Mouse (Mus musculus) adipocyte (in vitro differentiated cells): ENCODE measurements around the gene Ltc4s.
A peak's percentile ranks its signal among the peaks of the same experiment; 100 is the strongest.

Source experiments
- DNase-seq: peaks from one replicate; pipeline ENCODE4 v3.0.0-alpha.2; 2016; ENCODE audit warnings: low spot score

Ltc4s gene

DNA sequence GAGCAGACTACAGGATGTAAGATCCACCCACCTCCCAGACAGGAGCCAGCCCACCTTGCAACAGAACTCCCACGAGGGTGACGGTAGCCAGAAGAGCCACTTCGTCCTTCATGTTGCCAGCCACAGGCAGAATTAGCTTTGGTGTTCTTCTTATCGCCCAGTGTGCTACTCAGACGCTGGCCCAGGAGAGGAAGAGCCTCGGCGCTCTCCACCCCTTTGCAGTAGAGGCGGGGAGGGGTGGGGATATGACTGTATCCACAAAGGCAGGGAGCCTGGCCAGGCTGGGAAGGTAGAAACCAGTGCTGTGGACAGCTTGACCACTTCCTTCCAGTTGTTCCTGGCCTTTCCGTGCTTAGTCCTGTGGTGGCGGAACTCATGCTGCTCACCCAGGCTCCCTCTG, at the start of gene Ltc4s:
Gene Ltc4s (minus strand): TSS at position 293 of the 400 bp plus-strand sequence.
- peak; percentile 56 for DNase-seq

- no peak for DNase-seq
These were observed 48.0 kb upstream of the Ltc4s start for GRCm38 (mm10) chr11:50286428-50286827.

DNA sequence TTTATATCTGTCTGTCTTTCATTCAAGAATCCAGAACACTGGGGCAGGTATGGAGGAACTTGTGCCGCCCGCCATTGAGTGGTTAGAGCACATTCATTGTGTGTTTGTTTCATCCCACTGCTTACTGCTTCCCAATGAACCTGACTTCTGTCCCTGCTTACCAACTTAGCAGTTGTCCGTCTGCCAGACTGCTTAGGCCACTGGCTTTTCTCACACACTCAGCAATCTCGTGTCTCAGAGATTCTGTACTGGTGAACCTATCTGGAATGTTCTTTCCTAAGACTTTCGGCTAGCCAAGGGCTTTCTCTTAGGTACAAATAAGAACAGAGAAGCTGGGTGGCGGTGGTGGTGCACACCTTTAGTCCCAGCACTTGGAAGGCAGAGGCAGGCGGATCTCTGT, 47.3 kb upstream of the Ltc4s start:
- DNase-seq = peak; percentile 33

DNA sequence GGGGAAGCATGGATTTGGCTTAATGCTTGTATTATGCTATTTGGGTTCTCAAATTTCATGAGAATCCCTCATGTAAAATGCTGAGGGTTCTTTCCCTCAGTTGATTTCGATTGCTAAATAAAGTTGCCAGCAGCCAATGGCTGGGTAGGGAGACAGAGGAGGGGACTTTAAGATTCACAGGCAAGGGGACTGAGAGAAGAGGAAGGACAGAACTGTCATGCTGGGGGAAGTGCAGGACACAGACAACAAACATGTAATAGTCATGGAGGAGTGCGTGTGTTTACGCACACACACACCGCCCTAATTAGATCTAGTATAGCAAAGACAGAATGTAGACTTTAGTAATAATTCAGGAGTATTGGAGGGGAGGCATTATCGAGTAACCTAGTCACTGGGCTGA, 46.8 kb upstream of the Ltc4s start:
- DNase-seq = no peak

DNA sequence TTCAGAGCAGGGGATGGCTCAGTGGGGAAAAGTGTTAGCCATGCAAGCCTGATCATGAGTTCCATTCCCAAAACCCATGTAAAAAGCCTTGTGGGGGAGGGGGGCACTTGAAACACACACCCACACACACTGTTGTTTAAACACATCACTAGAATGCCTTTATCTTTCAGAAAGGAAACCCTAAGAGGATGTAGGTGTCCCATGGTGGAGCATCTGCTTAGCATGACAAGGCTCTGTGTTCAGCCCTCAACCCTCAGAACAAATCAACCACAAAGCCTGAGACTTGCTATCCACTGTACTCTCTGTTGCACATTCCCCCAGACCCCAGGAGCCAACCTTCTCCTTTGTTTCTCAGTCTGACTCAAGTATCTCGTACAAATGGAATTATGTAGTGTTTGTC, 41.6 kb upstream of the Ltc4s start:
- no peak for DNase-seq

DNA sequence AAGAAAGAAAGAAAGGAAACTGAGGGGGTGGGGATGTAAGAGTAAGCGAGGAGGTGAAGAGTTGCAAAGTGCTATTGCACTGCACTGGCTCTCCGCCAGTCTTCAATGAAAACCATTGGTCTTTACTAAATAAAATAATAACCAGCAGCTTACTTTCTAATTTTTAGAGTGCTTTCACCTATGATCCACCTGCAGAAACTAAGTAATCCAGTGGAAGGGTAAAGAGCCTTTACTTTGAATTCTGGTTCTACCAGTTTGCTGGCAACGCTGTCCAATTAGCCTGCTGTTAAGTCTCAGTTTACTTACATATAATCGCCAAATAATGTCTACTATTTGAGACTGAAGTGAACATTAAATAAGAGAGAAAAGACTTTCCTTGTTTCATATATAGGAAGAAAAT, 40.6 kb upstream of the Ltc4s start:
- DNase-seq = peak; percentile 30

- DNase-seq = no peak
These were observed 39.3 kb upstream of the Ltc4s start for GRCm38 (mm10) chr11:50277706-50278105.

- DNase-seq = no peak
These were observed 38.6 kb upstream of the Ltc4s start for GRCm38 (mm10) chr11:50277025-50277424.

GRCm38 (mm10) chr11:50275568-50276151, 37.2 kb upstream of the Ltc4s start:
- DNase-seq = peak; percentile 48

GRCm38 (mm10) chr11:50275077-50275476, 36.7 kb upstream of the Ltc4s start:
- DNase-seq = no peak

DNA sequence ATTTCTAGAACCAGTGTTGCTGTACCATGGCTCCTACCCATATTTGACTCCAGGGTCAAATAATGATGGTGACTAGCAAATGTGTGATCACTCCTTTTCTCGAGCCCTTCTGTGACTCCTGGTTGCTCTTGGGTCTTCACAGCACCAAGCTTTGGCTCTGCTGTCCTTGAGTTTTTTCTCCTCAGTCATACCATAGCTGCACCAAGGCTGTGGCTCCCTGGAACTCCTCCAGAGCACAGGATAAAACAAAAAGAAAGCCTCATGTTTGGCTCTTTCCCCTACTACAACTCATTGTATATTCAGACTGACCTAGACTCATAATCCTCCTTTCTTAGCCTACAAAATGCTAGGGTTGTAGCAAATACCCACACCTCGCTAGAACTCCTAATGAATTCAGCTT, 34.4 kb upstream of the Ltc4s start:
- no peak for DNase-seq

GRCm38 (mm10) chr11:50269885-50270284, 31.5 kb upstream of the Ltc4s start:
- DNase-seq = no peak

DNA sequence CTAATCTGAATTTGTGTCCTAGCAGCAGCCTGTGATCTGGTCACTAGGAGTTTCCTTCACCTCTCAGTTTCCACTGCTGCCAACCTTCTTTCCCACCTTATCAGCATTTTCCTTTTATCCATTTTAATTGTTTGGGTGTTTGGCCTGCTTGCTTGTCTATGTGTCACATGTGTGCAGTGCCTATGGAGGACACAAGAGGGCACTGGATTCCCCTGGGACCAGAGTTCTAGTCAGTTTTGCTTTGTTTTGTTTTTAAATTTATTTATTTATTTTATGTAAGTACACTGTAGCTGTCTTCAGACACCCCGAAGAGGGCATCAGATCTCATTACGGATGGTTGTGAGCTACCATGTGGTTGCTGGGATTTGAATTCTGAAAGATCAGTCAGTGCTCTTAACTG, 30.7 kb upstream of the Ltc4s start:
- DNase-seq = peak; percentile 53

DNA sequence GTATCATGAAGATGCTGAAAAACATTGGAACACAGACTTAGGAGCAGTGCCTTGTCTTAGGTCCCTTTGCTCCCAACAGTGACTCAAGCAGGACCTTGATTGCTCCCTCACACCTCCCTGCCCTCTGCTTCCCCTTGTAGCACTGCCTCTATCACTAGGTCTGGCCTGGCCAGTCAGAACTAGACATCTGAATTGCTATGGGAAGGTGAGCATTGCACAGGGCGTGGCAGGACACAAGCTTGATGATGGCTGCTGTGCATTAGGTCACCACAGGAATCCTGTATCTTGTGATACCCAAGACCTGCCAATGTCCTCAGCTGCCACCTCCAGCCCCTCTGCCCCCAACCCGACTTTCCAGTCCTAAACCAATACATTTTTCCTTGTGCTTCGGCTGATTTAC, 28.6 kb upstream of the Ltc4s start:
- DNase-seq = no peak

- DNase-seq = peak; percentile 83
These were observed 27.5 kb upstream of the Ltc4s start for GRCm38 (mm10) chr11:50265931-50266330.

DNA sequence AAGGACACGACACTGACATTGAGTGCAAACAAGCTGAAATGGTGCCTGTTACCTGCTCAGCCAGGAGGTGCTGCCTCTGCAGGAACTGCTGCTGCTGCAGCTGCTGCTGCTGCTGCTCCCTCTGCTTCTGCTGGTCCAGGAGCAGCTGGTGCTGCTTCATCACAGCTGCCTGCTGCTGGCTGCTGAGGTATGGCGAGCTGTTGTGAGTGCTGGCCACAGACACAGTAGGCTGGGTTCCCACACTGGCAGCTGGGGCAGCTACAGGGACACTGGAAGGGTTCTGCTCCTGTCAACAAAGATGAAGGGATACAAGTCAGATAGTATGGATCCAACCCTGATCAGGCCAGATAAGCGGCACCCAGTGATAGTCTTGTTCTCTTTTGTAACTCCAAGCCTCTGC, 24.8 kb upstream of the Ltc4s start:
- DNase-seq = no peak

DNA sequence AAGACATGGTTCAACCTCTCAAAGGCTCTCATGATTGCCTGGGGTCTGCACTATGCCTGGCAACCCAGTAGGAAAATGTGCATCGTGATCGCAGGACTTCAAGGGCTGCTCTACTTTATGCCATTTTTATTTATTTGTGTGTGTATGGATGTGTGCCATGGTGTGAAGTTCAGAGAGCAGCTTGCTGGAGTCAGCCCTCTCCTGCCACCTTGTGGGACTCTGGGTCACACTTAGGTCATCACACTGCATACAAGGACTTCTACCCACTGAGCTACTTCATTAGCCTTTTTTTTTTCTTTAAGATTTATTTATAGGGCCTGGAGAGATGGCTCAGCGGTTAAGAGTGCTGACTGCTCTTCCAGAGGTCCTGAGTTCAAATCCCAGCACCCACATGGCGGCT, 23.6 kb upstream of the Ltc4s start:
- DNase-seq = peak; percentile 57

GRCm38 (mm10) chr11:50258310-50258709, 19.9 kb upstream of the Ltc4s start:
- no peak for DNase-seq

GRCm38 (mm10) chr11:50256615-50257014, 18.2 kb upstream of the Ltc4s start:
- peak; percentile 45 for DNase-seq

- no peak for DNase-seq
These were observed 15.7 kb upstream of the Ltc4s start for GRCm38 (mm10) chr11:50254010-50254580.

GRCm38 (mm10) chr11:50253393-50253792, 15.0 kb upstream of the Ltc4s start:
- DNase-seq = no peak

- DNase-seq = no peak
These were observed 14.4 kb upstream of the Ltc4s start for GRCm38 (mm10) chr11:50252684-50253265.

DNA sequence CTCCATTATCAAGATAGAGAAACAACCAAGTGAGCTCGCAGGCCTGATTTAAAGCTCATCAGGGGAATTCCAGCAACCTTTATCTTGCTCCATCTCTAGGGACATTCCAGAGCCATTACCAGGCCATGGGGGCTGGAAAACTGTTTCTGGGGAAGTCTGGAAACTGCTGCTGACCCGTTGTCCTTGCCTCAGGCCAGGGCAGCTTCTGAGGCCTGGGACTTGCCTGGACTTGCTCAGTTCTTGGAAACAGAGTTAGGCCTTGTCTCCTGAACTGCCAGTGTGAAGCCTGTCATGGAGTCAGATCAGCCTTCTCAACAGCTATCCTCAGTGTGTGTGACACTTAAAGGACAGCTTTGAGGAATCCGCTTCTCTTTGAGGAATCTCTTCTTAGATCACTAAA, 13.8 kb upstream of the Ltc4s start:
- peak; percentile 68 for DNase-seq
